Mouse (Mus musculus) kidney, postnatal 10 days (tissue): ENCODE measurements around the gene Trim47.

Experiments
- DNase-seq: peaks from one replicate; pipeline ENCODE4 v3.0.0; 2021; ENCODE audit warnings: mixed read lengths

Gene Trim47

DNA sequence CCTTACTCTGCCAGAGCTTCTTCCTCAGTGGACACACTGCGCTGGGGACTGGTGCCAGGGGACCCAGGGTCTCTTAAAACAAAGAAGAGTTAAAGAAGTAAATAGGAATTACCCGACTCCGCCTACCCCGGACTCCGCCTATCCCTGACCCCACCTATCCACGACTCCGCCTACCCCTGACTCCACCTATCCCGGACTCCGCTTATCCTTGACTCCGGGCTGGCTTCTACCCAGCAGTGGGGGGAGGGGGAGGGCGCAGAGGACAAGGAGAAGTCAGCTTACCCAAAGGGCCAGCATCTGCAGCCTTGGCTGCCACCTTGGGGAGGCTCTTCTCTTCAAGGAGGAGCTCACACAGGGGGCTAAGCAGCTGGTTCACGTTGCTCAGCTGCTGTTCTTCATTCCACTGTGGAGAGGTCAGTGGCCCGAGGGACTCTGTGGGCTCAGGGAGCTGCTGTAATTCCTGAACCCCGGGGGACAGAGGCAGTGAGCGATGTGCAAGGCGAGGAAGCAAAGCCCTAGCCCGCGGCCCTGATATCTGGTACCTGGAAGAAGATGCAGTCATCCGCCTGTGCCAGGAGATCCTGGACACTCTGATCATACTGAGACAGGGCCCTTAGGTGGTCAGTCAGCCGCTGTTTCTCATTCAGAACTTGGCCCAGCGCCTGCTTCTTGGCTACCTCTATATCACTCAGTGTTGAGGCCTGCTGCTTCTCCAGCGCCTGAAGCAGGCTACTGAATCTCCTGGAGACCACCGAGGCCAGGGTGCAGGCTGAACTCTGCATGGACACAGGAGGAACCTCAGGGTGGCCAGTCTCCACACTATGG lies at the start of gene Trim47:
Gene Trim47, minus strand, starts transcription at position 55 of the 825 bp plus-strand sequence.
- DNase-seq: peak; percentile 94

DNA sequence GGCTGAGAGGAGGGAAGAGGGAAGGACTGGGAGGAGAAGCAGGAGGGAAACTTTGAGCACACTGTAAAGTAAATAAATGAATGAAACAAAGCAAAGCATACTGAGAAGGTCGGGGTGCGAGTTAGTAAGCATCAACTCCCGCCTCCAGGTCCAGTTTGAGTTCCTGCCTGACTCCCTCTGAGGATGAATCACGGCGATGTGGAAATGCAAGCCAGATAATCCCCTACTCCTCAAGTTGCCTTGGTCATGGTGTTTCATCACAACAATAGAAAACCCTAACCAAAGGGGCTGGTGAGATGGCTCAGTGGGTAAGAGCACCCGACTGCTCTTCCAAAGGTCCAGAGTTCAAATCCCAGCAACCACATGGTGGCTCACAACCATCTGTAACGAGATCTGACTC lies 49.0 kb upstream of the Trim47 start:
- no peak for DNase-seq

DNA sequence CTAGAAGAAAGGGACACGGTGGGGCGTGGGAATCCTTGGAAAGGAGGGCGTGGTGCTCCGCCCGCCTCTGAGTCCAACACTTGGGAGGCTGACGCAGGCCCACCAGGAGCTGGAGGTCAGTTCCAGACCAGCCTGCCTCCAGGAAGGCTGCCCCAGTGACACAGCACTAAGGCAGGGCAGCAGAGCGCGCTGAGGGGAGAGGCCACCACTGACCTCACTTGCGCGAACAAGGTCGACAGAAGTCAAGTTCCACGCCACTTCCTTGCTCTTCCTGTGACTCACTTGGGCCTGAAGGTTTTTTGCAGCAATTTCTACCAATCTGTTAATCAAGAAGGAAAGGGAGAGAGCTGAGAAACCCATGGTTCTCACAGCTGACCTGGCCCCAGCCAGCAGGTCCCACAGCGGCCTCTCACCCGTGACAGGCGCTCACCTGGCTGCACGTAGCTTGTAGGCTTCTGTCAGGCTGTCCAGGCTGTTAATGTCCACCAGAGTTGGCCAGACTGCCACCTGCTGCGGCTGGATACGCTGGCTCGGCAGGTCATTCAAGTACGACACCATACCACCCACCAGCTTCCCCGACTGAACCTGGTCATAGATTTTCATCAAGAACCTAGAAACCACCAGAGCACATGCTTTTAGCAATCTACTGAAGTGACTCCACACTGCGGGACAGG lies 47.9 kb upstream of the Trim47 start:
- DNase-seq: peak; percentile 71

DNA sequence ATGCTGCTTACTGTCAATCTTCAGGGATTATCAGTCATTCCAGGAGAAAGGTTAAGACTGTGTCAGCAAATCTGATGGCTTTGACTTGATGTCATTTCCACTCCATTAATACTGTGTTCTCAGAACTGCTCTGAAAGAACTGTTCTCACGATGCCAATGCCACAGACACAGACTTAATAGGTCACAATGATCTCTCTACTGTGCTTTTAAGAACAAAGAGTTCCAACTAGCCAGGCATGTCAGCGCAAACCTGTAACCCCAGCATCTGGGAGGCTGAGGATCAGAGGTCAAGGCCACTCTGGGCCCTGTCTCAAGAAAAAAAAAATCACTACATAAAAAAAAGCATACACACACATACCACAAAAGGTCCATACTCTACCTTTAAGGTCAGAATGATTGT lies 44.9 kb upstream of the Trim47 start:
- DNase-seq: no peak

DNA sequence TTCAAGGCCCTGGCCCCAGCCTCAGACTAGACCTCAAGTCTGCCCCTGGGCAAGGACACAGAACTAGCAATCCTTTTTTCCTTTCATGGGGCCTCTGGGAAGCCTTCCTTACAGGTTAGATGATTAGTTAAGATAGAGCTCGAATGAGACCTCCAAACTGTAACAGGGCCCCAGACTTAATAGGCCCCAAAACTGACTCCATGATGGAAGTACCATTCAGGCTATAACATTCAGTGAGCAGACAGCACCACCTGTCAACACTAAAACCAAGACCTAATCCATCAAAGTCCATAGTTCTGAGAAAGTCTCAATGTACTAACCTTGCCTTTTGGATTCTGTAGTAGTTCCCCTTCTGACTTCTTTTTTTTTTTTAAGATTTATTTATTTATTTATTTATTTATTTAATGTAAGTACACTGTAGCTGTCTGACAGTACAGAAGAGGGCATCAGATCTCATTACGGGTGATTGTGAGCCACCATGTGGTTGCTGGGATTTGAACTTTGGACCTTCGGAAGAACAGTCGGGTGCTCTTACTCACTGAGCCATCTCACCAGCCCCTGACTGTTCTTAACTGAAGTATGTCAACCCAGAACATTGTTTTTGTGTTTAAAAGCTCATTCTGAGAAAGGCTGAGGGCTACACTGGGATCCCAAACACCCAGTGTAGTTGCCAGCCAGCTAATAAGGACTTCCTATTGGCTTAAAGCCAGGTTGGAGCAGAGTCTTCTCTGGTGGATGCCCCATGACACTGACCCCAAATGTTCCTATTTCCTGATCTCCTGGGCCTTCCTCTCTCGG lies 43.2 kb upstream of the Trim47 start:
- no peak for DNase-seq

DNA sequence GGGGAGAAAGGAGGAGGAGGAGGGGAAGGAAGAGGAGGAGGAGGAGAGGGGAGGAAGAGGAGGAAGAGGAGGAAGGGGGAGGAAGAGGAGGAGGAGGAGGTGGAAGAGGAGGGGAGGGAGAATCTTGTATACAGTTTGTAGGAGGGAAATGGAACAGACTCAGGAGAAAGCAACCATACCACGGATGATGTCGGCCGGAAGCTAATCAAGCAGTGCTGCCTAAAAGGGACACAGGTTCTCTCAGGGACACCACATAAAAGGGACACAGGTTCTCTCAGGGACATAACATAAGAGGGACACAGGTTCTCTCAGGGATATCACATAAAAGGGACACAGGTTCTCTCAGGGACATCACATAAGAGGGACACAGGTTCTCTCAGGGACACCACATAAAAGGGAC lies 42.2 kb upstream of the Trim47 start:
- DNase-seq: no peak

DNA sequence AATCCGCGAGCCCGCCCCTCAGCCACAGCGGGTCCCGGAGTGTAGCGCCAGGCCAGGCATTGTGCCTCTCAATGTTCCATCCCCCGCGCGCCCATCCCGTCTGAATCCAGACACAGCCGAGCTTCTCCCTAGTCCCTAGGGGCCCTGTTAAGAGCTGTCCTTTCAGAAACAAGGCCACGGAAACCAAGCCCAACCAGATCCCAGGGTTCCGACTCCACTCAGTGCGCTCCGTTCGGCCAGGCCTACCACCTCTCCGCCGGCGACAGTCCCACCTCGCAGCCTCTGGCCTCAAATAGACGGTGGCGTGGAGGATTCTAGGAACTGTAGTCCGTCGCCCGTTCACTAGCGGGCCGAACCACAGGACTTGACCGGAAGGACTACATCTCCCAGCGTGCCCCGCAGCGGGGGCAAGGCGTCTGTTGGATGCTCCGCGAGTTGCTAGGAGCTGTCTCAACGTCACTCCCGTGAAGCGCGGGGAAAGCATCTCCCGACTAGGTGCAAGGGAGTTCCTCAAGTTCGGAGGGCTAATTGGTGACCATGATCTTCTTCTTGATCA lies 41.0 kb upstream of the Trim47 start, which contains the start of gene Fbf1:
Gene Fbf1, minus strand, starts transcription at position 283 of the 556 bp plus-strand sequence.
- DNase-seq: peak; percentile 96

DNA sequence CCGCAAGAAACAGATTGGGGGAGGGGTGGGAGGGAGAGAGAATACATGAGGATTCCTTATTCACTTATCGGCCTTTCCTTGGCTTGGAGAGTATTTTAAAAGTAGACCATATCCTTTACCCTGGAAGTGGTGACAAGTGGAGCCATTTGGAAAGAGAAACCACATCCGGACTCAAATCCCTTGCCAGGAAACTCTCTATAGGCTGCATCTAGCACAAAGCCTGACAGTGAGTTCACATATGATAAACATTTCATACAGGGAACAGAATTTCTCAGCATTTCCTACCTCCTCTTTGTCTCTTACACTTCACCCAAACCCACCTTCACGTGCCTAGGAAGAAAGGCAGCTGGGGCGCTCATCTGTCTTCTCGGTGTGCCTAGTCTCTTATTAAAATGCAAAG lies 40.2 kb upstream of the Trim47 start:
- no peak for DNase-seq

DNA sequence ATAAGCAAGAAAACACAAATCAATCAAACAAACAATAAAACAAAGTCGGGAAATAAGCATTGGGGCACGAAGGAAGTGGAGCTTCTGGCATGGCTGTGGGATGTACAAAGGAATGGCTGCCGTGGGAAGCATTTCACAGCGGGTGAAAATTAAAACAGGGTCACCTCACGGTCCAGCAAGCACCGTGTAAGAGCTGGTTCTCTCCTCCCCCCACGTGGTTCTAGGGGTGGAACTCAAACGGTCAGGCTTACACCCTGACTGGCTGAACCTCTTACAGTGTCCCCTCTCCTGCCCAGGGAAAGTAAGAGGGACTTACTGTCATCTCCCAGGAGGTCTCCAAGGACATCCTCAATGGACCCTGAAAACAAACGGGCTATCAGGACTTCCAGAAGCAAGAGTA lies 36.0 kb upstream of the Trim47 start:
- peak; percentile 53 for DNase-seq

DNA sequence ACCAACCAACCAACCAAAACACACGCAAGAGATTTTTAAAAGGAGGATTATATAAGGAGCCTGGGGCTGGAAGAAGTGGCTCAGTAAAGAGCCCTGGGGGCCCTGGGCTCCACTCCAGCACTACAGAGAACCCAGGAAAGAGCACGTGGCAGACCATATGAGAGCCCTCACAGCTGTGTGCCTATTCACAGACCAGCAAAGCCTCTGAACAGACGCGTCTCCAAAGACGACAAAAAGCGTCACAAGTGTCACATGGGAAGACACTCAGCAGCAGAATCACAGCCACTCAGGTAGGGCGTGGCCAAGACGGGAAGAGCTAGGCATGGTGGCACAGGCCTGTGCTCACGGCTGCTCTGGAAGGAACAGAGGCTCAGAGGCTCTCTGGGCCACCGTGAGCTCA lies 35.1 kb upstream of the Trim47 start:
- no peak for DNase-seq

DNA sequence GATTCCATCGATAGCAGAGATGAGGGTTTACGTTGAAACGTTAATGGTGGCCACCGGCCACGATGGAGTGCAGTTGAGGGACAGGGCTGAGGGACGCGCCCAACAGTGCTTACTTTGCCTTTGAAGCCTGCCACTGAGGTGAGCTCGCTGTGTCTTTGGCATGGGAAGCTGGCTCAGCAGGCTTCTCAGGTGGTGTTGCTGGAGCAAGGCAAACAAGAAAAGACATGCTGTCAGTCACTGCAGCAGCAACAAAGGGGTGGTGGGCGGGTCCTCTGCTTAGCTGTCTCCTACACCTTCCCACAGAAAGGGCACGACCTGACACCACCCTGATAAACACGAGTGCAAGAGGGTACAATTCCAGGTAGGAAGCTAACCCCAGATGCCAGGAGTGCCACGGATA lies 34.3 kb upstream of the Trim47 start:
- no peak for DNase-seq

DNA sequence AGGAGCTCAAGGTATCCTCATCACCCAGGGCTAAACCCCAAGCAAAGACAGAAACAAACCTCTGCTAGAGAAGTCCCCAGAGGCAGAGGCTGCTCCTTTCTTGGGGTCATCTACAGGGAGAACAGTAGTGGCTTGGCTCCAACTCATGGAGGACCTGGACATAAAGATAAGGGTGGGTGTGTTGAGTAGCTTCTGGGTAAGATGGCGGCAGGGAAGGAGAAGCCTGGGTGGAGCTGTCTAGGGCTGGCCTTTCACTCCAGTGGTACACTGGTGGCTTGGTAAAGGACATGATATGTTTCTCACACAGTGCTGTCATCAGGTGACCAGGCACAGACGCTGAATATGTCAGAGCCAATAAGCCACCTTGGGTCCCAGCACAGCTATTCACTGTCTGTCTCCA lies 23.9 kb upstream of the Trim47 start:
- DNase-seq: no peak

DNA sequence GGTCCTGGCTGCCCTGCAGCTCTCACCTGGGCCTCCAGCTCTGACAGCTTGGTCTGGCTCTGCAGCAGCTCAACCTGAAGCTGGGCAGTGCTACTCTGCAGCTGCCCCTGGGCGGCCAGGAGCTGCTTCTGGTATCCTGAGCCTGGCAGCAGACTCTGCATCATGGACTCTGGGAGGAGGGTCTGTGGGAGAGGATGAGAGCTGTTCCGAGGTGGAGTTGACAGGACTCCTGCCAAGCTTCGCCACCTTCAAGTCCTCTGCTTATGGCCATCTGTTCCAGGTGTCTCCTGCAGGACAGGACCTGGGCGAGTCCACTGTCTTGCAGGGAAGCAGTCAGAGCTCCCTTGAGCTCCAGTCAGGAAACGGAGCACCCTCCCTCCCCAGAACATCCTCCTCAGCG lies 22.3 kb upstream of the Trim47 start:
- no peak for DNase-seq

DNA sequence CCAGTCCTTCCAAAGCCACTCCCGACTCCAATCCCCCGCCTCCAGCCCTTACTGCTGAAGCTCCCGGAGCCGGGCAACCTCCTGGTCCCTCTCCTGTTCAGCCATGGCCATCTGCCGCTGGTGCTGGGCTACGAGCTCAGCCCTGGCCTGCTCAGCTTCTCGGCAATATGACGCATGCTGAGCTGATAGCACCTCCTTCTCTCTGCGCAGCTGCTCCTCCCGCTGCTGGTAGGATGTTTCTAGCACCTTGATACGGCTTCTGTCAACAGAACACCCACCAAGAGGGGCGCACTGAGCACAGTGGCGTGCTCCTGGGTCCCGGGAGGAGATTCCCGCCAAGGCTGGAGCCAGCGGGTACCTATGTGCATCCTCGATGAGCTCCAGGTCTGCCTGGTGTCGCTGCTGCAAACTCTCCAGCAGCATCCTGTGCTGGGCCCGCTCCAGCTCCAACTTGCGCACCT lies 21.8 kb upstream of the Trim47 start:
- no peak for DNase-seq

DNA sequence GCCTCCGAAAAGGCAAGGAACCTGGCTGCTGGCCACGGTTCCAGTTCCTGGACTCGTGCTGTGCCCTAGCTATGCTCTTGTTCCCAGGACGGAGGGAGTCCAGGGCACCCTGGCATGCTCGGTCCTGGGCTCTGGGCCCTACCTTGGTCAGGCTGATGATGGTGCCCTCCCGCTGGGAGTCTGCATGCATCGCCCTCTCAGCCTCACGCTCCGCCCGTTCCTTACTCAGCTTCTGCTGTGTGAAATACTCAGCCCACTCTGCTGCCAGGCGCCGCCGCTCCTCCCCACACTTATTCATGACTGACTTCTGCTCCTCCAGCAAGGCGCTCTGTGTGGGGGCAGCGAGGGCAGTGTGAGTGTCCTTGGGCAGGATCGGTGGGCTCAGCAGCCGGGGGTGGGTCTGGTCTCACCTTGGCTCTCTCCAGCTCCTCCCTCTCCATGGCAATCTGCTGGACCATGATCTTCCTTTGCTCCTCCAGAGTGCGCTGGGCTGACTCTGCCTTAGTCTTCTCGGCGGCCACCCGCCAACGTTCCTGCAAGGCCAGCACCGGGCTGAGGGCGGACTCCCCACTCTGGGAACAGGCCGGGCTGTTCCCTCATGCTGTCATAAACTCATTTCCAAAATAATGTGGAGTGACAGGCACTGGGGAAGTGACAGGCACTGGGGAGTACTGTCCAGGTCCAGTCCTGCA lies 19.4 kb upstream of the Trim47 start:
- DNase-seq: peak; percentile 68

DNA sequence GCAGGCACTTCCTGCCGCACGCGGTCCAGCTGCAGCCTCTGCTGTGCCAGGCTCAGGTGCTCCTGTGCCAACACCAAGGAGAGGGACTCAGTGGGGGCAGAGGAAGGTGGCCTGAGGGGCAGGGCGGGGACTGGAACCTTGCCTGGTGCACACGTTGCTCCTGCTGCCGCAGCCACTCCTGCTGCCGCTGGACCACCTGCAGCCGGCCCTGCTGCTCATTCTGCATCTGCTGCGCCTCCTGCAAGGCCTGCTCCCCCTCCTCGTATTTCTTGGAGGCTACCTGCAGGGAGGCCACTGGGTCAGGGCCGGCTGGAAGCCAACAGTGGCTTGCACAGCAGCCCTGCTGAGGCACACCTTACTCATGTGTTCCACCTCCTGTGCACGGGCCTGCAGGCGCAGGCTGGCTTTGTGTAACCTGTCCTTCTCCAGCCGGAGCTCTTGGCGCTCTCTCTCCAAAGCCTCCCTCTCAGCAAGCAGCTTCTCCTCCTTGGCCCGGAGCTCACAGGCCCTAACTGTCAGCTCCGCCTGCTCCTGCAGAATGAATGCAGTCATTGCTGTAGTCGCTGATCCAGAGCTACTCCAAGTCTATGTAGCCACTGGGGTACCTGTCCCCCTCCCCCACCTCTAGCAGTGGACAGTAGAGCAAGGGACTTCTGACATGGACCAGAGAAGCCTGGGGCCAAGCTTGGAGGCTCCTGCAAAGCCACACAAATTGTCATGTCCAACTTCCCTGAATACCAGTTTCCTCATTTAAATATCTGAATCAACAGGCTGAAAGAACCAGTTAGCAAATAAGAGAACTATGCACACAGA lies 18.7 kb upstream of the Trim47 start:
- DNase-seq: peak; percentile 36

DNA sequence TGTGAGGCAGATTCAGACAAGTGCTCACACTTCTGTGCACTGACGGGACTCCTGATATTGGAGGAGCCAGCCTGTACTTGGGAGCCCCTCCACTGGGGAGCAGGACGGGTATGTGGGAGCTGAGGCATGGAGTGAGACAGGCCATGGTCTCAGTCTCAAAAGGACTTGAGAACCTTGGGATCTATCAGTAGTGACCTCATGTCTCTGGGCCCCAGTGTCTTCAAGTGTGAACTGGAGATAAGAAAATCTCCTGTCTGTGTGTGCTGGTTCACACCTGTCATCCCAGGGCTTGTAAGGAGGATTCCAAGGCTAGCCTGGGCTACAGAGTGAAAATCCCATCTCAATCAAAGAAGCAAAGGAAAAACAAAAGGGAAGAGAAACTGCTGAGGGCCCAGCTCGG lies 16.5 kb upstream of the Trim47 start:
- no peak for DNase-seq

DNA sequence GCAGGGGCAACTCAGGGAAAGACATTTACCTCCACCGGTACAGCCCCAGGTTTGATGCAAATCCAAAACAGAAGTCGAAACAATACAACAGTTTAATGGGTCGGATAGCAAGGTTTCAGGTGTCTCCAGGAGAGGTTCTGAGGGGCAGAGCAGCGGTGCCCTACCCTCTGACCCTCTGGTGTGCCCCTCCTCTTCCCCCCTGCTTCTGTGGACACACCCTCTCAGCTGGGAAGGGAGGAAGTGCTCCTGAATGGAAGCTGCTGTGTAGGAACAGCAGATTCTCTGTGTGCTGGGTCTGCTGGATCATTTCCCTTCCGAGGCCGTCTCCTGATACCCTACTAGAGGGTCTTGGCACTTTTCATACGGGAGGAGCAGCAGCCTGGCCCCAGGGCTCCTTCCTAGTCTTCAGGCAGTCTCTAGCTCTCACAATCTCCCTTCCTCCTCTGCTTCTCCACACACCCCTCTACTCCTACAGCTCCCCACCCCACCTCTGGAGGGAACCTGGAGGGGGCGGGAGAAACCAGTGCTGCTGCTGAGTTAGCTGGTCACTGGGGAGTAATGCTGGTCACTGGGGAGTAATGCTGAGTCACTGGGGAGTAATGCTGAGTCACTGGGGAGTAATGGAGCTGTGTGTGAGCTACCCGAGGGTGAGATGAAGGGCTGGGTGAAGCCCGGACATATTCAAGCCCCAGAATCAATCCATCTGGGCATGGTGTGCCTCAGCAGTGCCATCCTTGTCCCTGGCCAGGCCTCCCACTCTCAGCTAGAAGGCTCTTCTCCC lies 15.4 kb upstream of the Trim47 start:
- DNase-seq: no peak

DNA sequence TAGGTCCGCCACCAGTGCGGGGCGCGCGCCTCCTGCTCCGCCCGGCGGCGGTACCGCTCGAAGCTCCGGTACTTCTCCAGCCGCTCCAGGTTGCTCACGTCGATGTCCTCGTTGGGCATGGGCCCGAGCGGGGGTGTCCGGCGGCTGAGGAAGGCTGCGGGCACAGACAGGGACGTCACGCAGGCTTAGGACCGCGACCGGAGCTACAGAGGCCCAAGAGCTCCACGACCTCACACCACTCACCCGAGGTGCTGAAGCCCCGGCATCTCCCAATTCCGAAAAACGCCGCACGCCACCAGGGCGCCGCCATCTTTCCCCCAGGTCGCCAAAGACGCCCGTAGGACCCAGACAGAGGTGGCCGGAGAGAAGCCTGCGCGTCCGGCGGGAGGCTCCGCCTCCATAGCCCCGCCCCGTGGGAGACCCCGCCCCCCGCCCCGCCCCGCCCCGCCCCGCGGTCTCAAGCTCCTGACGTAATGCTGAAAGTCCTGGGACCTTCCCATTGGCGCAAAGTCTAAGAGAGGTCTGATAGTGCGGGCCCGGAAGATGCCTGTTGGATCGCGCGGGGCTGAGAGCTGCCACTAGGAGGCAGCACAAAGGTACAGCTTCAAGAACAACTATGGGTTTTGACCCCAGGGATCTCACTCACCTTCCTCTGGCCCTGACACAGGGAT lies 11.6 kb upstream of the Trim47 start, which contains the start of gene Mrpl38:
Gene Mrpl38, minus strand, starts transcription at position 401 of the 671 bp plus-strand sequence.
- DNase-seq: peak; percentile 93

DNA sequence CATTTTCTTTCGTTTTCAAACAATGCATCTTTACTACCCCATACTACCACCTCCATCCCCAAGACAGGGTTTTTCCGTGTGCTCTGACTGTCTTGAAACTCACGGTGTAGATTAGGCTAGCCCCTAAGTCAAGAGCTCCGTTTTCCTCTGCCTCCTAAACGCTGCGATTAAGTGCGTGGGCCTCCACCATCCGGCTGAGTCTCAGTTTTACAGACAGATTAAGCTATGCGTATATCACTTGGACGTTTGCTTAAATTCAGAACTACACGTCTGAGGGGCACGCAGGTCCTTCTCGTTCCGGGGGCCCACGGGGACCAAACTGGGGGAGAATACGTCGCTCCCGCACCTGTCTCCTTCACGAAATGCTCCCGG lies 11.1 kb upstream of the Trim47 start:
- DNase-seq: no peak
